Mouse (Mus musculus): ENCODE data around the gene Mast4. TPM values are rescaled to one million over a fixed set of nuclear protein-coding genes. Genes with fewer than 3 reads are reported as not detected.

Gene Mast4
- total and polyA plus RNA-seq, 3 experiments = 0.99 to 7.4 (median 6.1) TPM

DNA sequence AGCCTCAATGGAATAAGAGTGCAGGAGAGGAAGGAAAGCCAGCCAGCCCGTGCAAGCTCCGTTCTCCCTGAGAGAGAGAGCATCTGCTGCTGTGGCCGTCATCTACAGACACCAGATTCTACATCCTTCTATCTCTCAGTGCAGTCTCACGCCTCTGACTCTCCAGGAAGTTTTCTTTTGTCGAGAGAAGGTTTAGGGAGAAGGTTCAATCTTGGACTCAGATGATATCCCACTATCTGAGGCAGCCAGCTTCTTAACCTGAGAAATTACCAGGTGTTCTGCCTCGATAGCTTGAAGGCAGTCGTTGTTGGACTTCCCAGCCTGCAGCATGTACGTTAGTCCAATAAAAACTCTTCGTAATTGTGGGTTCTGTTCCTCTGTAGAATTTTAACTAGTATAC, 127.7 kb downstream of the Mast4 start:
- no peak for TF ChIP-seq MAZ (IDR thresholded peaks at IDR 0.05; ENCODE audit: low read depth, low read length)
- TF ChIP-seq TBP (conservative IDR thresholded peaks at IDR 0.05; ENCODE audit: low read depth, low read length) = no peak
- no peak for TF ChIP-seq ZMIZ1 (IDR thresholded peaks at IDR 0.05; ENCODE audit: low read depth, low read length)
- no peak for TF ChIP-seq ETS1 (conservative IDR thresholded peaks at IDR 0.05; ENCODE audit: low read depth, low read length)
- TF ChIP-seq GABPA (IDR thresholded peaks at IDR 0.05; ENCODE audit: insufficient replicate concordance, low read depth, low read length) = no peak
- TF ChIP-seq RAD21 (IDR thresholded peaks at IDR 0.05; ENCODE audit: low read depth, low read length) = no peak
- TF ChIP-seq JUN (IDR thresholded peaks at IDR 0.05; ENCODE audit: insufficient read depth, low read depth, low read length) = no peak
- no peak for TF ChIP-seq NELFE (IDR thresholded peaks at IDR 0.05; ENCODE audit: low read depth, low read length)
- TF ChIP-seq CHD1 (IDR thresholded peaks at IDR 0.05; ENCODE audit: low read depth, low read length) = no peak
- TF ChIP-seq E2F4 (IDR thresholded peaks at IDR 0.05; ENCODE audit: insufficient replicate concordance, low read depth, low read length) = no peak
- TF ChIP-seq ELF1 (IDR thresholded peaks at IDR 0.05; ENCODE audit: low read depth, low read length) = no peak
- no peak for TF ChIP-seq POLR2AphosphoS2 (IDR thresholded peaks at IDR 0.05; ENCODE audit: low read depth, low read length)
- in situ Hi-C loops (cut with MboI; ENCODE audit: low pct_ligation_motif_present, low pct_unique_long_range_greater_than_20kb, low sequenced_read_pairs) = no loop called here
- dilution Hi-C loops (cut with MboI; ENCODE audit: extremely low pct_ligation_motif_present, extremely low pct_unique_long_range_greater_than_20kb, low sequenced_read_pairs) = no loop called here

DNA sequence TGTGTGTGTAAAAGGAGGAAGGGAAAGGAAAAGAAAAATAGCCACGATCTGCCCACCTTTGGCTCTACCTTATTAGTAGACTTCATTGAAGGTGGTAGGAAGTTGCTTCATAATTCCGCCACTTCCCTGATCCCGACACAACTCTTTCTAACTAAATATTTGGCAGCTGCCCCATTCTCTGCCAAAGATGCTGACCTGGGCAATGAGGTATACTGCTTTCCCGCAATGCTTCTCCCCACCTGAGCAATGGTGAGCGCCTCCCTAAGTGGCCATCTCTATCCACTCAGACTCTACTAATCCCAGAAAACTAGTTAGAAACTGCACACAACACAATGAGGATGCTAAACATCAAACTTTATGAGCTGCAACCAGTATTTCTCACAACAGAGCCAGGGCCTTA, 129.1 kb downstream of the Mast4 start:
- no peak overlapping the region for H3K4me2 ChIP-seq (ENCODE audit: insufficient read depth, low read depth, poor library complexity, severe bottlenecking)
- dilution Hi-C loops (cut with MboI; ENCODE audit: extremely low pct_ligation_motif_present, extremely low pct_unique_long_range_greater_than_20kb, low sequenced_read_pairs) (no loop called here), in situ Hi-C loops (cut with MboI; ENCODE audit: low pct_ligation_motif_present, low pct_unique_long_range_greater_than_20kb, low sequenced_read_pairs) (no loop called here)
- H3K4me3 ChIP-seq (replicated peaks in 1 of 3; ENCODE audit: low read depth in 2 of 3, low read length in 2 of 3, poor library complexity in 1 of 3) = no peak overlapping the region
- H3K27ac ChIP-seq (ENCODE audit: insufficient read depth, low read depth) = no peak overlapping the region
- H3K27me3 ChIP-seq (replicated peaks) = no peaks in the 10 kb centered on the region
- H3K79me2 ChIP-seq (replicated peaks; ENCODE audit: control insufficient read depth, extremely low read depth, insufficient read depth, poor library complexity, severe bottlenecking) = no peaks in the 10 kb centered on the region
- DNase-seq (ENCODE audit: extremely low read depth) = no peak
- no peaks in the 10 kb centered on the region for H3K36me3 ChIP-seq (replicated peaks in 1 of 2; ENCODE audit: control insufficient read depth in 1 of 2, insufficient read depth in 1 of 2, low read length in 1 of 2)
- no peaks in the 10 kb centered on the region for H3K9me3 ChIP-seq (replicated peaks; ENCODE audit: low read length)
- peaks cover 0 to 11% of the 10 kb centered on the region in 2 experiments; a peak in 2 of 4 replicates for H3K4me1 ChIP-seq (ENCODE audit: control insufficient read depth in 1 of 2, insufficient read depth in 2 of 2)
- no peak for TF ChIP-seq CHD2 (IDR thresholded peaks at IDR 0.05; ENCODE audit: low read length)
- TF ChIP-seq RCOR1 (conservative IDR thresholded peaks at IDR 0.05; ENCODE audit: low read depth, low read length) = no peak
- TF ChIP-seq ZC3H11A (IDR thresholded peaks at IDR 0.05; ENCODE audit: low read depth, low read length) = no peak
- no peak for TF ChIP-seq JUN (IDR thresholded peaks at IDR 0.05; ENCODE audit: insufficient read depth, low read depth, low read length)
- no peak for TF ChIP-seq KAT2A (IDR thresholded peaks at IDR 0.05; ENCODE audit: insufficient replicate concordance, low read length)
- TF ChIP-seq JUND (conservative IDR thresholded peaks at IDR 0.05; ENCODE audit: low read depth, low read length) = no peak
- no peak for TF ChIP-seq RAD21 (IDR thresholded peaks at IDR 0.05; ENCODE audit: low read depth, low read length)
- TF ChIP-seq MAZ (IDR thresholded peaks at IDR 0.05; ENCODE audit: low read depth, low read length) = no peak
- TF ChIP-seq BHLHE40 (IDR thresholded peaks at IDR 0.05; ENCODE audit: low read depth, low read length) = no peak
- TF ChIP-seq SIN3A (IDR thresholded peaks at IDR 0.05; ENCODE audit: low read length) = no peak
- no peak for TF ChIP-seq CHD1 (IDR thresholded peaks at IDR 0.05; ENCODE audit: low read depth, low read length)
- TF ChIP-seq ZMIZ1 (IDR thresholded peaks at IDR 0.05; ENCODE audit: low read depth, low read length) = no peak
- no peak for TF ChIP-seq ELF1 (IDR thresholded peaks at IDR 0.05; ENCODE audit: low read depth, low read length)
- TF ChIP-seq MYC (IDR thresholded peaks at IDR 0.05; ENCODE audit: low read depth, low read length) = no peak
- no peak for TF ChIP-seq GABPA (IDR thresholded peaks at IDR 0.05; ENCODE audit: insufficient replicate concordance, low read depth, low read length)
- TF ChIP-seq SMC3 (IDR thresholded peaks at IDR 0.05; ENCODE audit: low read depth, low read length) = no peak
- no peak overlapping the region for H3K9ac ChIP-seq (ENCODE audit: insufficient read depth, low read depth)

More for the DNA sequence above, 127.7 kb downstream of the Mast4 start:
- Histone ChIP-seq H3K4me1 (ENCODE audit: control insufficient read depth in 1 of 2, insufficient read depth in 2 of 2) (peaks cover 0 to 11% of the 10 kb centered on the region in 2 experiments; a peak in 2 of 4 replicates), H3K79me2 (replicated peaks; ENCODE audit: control insufficient read depth, extremely low read depth, insufficient read depth, poor library complexity, severe bottlenecking) (no peaks in the 10 kb centered on the region), H3K27ac (ENCODE audit: insufficient read depth, low read depth) (no peak overlapping the region), H3K4me2 (ENCODE audit: insufficient read depth, low read depth, poor library complexity, severe bottlenecking) (no peak overlapping the region), H3K4me3 (replicated peaks in 1 of 3; ENCODE audit: low read depth in 2 of 3, low read length in 2 of 3, poor library complexity in 1 of 3) (no peak overlapping the region), H3K9ac (ENCODE audit: insufficient read depth, low read depth) (no peak overlapping the region), H3K36me3 (replicated peaks in 1 of 2; ENCODE audit: control insufficient read depth in 1 of 2, insufficient read depth in 1 of 2, low read length in 1 of 2) (no peaks in the 10 kb centered on the region), H3K27me3 (replicated peaks) (no peaks in the 10 kb centered on the region), H3K9me3 (replicated peaks; ENCODE audit: low read length) (no peaks in the 10 kb centered on the region)
- no peak for DNase-seq (ENCODE audit: extremely low read depth)

Data from CH12.LX (cell line).